Mouse (Mus musculus) lung, embryonic 15.5 days (tissue): Measurements from ENCODE around the gene Wfdc5. TPM values are rescaled to one million over a fixed set of nuclear protein-coding genes. Genes with fewer than 3 reads are reported as not detected.

Experiments used
- ATAC-seq: fragments of 200-750 bp; cut with Nextera tagmentation; 2 replicates; pipeline ENCODE4 v1.8.0; 2017; ENCODE audit warnings: moderate number of reproducible peaks, borderline replicate concordance; ENCODE audit not compliant: low FRiP score, low TSS enrichment; ENCODE audit errors: extremely low read depth
- H3K27ac ChIP-seq: fragments of 300-500 bp; sonication (generic); 2 replicates; pipeline ENCODE4 v1.5.1; 2015; ENCODE audit warnings: moderate library complexity, mild to moderate bottlenecking, inconsistent platforms
- H3K27me3 ChIP-seq: fragments of 300-500 bp; sonication (generic); 2 replicates; pipeline ENCODE4 v1.6.1; 2015; ENCODE audit warnings: inconsistent platforms
- H3K36me3 ChIP-seq: fragments of 300-500 bp; sonication (generic); 2 replicates; pipeline ENCODE4 v1.6.1; 2015; ENCODE audit warnings: inconsistent platforms
- H3K4me1 ChIP-seq: fragments of 300-500 bp; sonication (generic); 2 replicates; pipeline ENCODE4 v1.6.1; 2015; ENCODE audit warnings: inconsistent platforms
- H3K4me2 ChIP-seq: fragments of 300-500 bp; sonication (generic); 2 replicates; pipeline ENCODE4 v1.6.1; 2015; ENCODE audit warnings: inconsistent platforms, mild to moderate bottlenecking, moderate library complexity
- H3K4me3 ChIP-seq: fragments of 300-500 bp; sonication (generic); 2 replicates; pipeline ENCODE4 v1.5.1; 2015; ENCODE audit warnings: mild to moderate bottlenecking, inconsistent platforms
- H3K9ac ChIP-seq: fragments of 300-500 bp; sonication (generic); 2 replicates; pipeline ENCODE4 v1.6.1; 2015; ENCODE audit warnings: inconsistent platforms
- H3K9me3 ChIP-seq: fragments of 300-500 bp; sonication (generic); 2 replicates; pipeline ENCODE4 v1.6.1; 2016; ENCODE audit warnings: inconsistent platforms
- WGBS: fragments of 180-500 bp; shearing (Covaris S2); methylation state at CpG from one replicate; pipeline ENCODE4 v1.1.7; 2015; 5-methylcytosine and 5-hydroxymethylcytosine counted together
- polyA plus RNA-seq: library from polyadenylated mRNA; unstranded; fragments of >200 nt; fragmentation: Nextera tagmentation; extraction: Ambion mirVana; gene quantifications from 2 replicates; pipeline ENCODE4 v1.2.1, GENCODE M21; 2015

Wfdc5 gene
- polyA plus RNA-seq, 1 experiment from 2014 or later = not detected

GRCm38 (mm10) chr2:164146556-164146955, 36.0 kb downstream of the Wfdc5 start:
- Histone ChIP-seq H3K27ac (no peak overlapping the region), H3K4me2 (no peak overlapping the region), H3K9me3 (no peaks in the 10 kb centered on the region), H3K27me3 (no peaks in the 10 kb centered on the region), H3K4me1 (0 out of 2 replicates have a peak, but pooled peaks cover 3% of the 10 kb centered on the region), H3K4me3 (no peak overlapping the region), H3K36me3 (peaks cover under 1% of the 10 kb centered on the region; the same call in 1 of the 2 replicates), H3K9ac (no peak overlapping the region)
- 92% methylated on average over 12 of the region's 12 CpGs for WGBS
- no peak for ATAC-seq

GRCm38 (mm10) chr2:164144541-164144940, 38.0 kb downstream of the Wfdc5 start:
- no peak for ATAC-seq
- Histone ChIP-seq H3K4me2 (no peak overlapping the region), H3K4me1 (0 out of 2 replicates have a peak, but pooled peaks cover 7% of the 10 kb centered on the region), H3K27me3 (no peaks in the 10 kb centered on the region), H3K9ac (no peak overlapping the region), H3K27ac (no peak overlapping the region), H3K9me3 (no peaks in the 10 kb centered on the region), H3K36me3 (no peaks in the 10 kb centered on the region), H3K4me3 (no peak overlapping the region)
- 73% methylated on average over 10 of the region's 10 CpGs for WGBS

GRCm38 (mm10) chr2:164144025-164144424, 38.5 kb downstream of the Wfdc5 start:
- Histone ChIP-seq H3K4me1 (0 out of 2 replicates have a peak, but pooled peaks cover 7% of the 10 kb centered on the region), H3K4me3 (no peak overlapping the region), H3K36me3 (no peaks in the 10 kb centered on the region), H3K4me2 (no peak overlapping the region), H3K9ac (no peak overlapping the region), H3K9me3 (no peaks in the 10 kb centered on the region), H3K27ac (no peak overlapping the region), H3K27me3 (no peaks in the 10 kb centered on the region)
- no peak for ATAC-seq
- 72% methylated on average over 6 of the region's 6 CpGs for WGBS

DNA sequence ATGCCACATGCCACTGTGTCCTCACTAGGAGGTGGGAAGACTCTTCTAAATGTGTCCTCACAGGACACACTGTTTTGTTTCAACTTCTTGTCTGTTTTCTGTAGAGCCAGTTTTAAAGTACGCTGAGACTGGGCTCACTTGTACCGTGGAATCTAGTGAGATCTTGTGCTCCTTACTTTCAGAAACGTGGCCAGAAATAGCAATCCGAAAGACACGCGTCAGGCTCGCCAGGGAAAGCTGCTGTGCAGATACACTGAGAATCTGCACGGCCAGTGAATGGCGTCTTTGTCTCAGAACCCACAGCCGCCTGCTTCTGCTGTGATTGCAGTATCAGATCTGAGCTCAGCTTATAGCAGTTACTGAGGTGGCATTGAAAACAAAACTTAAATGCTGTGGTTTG, 40.5 kb downstream of the Wfdc5 start:
- ATAC-seq = no peak
- H3K4me2 ChIP-seq = no peak overlapping the region

GRCm38 (mm10) chr2:164137754-164138153, 44.8 kb downstream of the Wfdc5 start:
- H3K4me3 ChIP-seq = no peak overlapping the region
- no peaks in the 10 kb centered on the region for H3K36me3 ChIP-seq
- no peaks in the 10 kb centered on the region for H3K27me3 ChIP-seq
- H3K9me3 ChIP-seq = no peaks in the 10 kb centered on the region
- no peak overlapping the region for H3K27ac ChIP-seq
- no peak overlapping the region for H3K4me2 ChIP-seq
- no peak for ATAC-seq
- no peak overlapping the region for H3K9ac ChIP-seq
- WGBS = 66% methylated on average over 6 of the region's 6 CpGs
- H3K4me1 ChIP-seq = 0 out of 2 replicates have a peak, but pooled peaks cover 10% of the 10 kb centered on the region

More for the DNA sequence above, 40.5 kb downstream of the Wfdc5 start:
- WGBS = 37% methylated on average over 10 of the region's 10 CpGs
- Histone ChIP-seq H3K9me3 (no peaks in the 10 kb centered on the region), H3K36me3 (no peaks in the 10 kb centered on the region), H3K4me1 (0 out of 2 replicates have a peak, but pooled peaks cover 7% of the 10 kb centered on the region), H3K27ac (0 out of 2 replicates have a peak overlapping the region, but pooled peaks have one; percentile 27), H3K9ac (no peak overlapping the region), H3K27me3 (no peaks in the 10 kb centered on the region), H3K4me3 (no peak overlapping the region)

- no peak for ATAC-seq
- H3K4me1 ChIP-seq = 0 out of 2 replicates have a peak, but pooled peaks cover 6% of the 10 kb centered on the region
- H3K9ac ChIP-seq = no peak overlapping the region
- H3K27ac ChIP-seq = no peak overlapping the region
- no peaks in the 10 kb centered on the region for H3K36me3 ChIP-seq
- no peak overlapping the region for H3K4me3 ChIP-seq
- H3K9me3 ChIP-seq = no peaks in the 10 kb centered on the region
- WGBS = 19% methylated on average over 2 of the region's 2 CpGs
- H3K27me3 ChIP-seq = no peaks in the 10 kb centered on the region
- no peak overlapping the region for H3K4me2 ChIP-seq
Measured at GRCm38 (mm10) chr2:164136393-164136792, 46.1 kb downstream of the Wfdc5 start.

GRCm38 (mm10) chr2:164135367-164135766, 47.2 kb downstream of the Wfdc5 start:
- H3K9me3 ChIP-seq = no peaks in the 10 kb centered on the region
- H3K4me3 ChIP-seq = no peak overlapping the region
- 41% methylated on average over 1 of the region's 1 CpGs for WGBS
- 0 out of 2 replicates have a peak, but pooled peaks cover 3% of the 10 kb centered on the region for H3K4me1 ChIP-seq
- H3K36me3 ChIP-seq = no peaks in the 10 kb centered on the region
- no peak for ATAC-seq
- H3K27ac ChIP-seq = no peak overlapping the region
- H3K27me3 ChIP-seq = no peaks in the 10 kb centered on the region
- H3K4me2 ChIP-seq = no peak overlapping the region
- no peak overlapping the region for H3K9ac ChIP-seq

DNA sequence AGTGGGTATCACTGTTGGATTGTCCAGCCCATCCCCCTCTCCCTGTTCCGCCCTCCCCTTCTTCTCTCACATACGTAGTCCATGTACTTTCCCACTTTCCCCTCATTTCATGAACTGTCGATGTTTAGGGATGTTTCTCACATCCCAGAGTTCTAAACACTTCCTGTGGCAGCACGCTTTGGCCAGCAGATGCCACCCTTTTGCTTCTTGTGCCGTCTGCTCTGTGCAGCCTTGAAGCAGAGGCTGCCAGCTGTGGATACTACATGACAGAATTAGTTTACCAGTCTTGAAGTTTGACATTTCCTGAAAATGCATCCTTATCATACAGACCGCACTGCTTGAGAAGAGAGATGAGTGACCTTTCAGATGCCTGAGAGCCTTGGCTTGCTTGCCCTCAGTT, 48.0 kb downstream of the Wfdc5 start:
- Histone ChIP-seq H3K4me2 (no peak overlapping the region), H3K27me3 (no peaks in the 10 kb centered on the region), H3K36me3 (no peaks in the 10 kb centered on the region), H3K9me3 (no peaks in the 10 kb centered on the region), H3K27ac (no peak overlapping the region), H3K4me1 (0 out of 2 replicates have a peak, but pooled peaks cover 3% of the 10 kb centered on the region), H3K4me3 (no peak overlapping the region), H3K9ac (no peak overlapping the region)
- ATAC-seq = peak; percentile 42; the same call in 1 of the 2 replicates
- WGBS = 57% methylated on average over 6 of the region's 6 CpGs

- ATAC-seq = no peak
- Histone ChIP-seq H3K36me3 (no peaks in the 10 kb centered on the region), H3K9ac (no peak overlapping the region), H3K4me1 (0 out of 2 replicates have a peak, but pooled peaks cover 3% of the 10 kb centered on the region), H3K4me3 (no peak overlapping the region), H3K27ac (no peak overlapping the region), H3K9me3 (no peaks in the 10 kb centered on the region), H3K27me3 (no peaks in the 10 kb centered on the region), H3K4me2 (no peak overlapping the region)
- 80% methylated on average over 1 of the region's 1 CpGs for WGBS
Measured at GRCm38 (mm10) chr2:164131586-164131985, 51.0 kb downstream of the Wfdc5 start.

DNA sequence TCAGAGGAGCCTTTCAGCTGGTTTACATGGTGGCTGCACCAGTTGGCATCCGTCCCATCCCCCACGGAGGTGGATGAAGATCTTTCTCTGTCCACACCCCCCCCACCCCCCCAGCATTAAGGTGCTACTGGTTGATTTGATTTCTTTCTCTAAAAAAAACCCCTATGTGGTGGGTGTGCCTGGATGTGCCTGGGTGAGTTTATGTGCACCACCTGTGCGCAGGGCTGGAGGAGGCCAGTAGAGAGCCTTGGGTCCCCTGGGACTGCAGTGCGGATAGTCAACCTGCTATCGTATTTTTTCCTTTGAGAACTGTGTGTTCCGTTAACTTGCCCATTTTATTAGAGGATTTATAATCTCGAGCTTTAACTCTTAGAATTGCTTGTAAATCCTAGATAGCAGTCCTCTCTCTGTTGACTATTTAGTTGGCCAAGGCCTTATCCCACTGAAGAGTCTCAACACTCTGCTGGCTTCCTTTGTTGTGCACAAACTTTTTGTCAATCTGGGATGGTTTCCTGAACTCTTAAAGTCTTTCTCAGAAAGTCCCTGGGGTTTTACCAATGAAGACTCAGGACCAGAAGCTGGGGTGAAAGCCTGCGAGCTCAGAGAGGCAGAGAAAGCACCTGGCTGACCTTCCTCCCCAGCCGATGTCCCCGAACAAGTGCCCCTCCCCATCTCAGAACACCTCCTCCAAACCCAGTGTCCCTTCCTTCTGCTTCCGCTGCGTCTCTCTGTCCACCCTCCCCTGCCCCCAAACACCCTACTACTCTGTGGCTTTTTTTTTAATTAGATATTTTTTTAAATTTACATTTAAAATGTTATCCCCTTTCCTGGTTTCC, 53.7 kb downstream of the Wfdc5 start:
- H3K9me3 ChIP-seq = no peaks in the 10 kb centered on the region
- peaks cover 2% of the 10 kb centered on the region; the same call in 1 of the 2 replicates for H3K36me3 ChIP-seq
- no peak for ATAC-seq
- H3K27ac ChIP-seq = no peak overlapping the region
- no peak overlapping the region for H3K9ac ChIP-seq
- H3K4me1 ChIP-seq = no peaks in the 10 kb centered on the region
- no peak overlapping the region for H3K4me2 ChIP-seq
- 90% methylated on average over 12 of the region's 12 CpGs for WGBS
- no peaks in the 10 kb centered on the region for H3K27me3 ChIP-seq
- no peak overlapping the region for H3K4me3 ChIP-seq

DNA sequence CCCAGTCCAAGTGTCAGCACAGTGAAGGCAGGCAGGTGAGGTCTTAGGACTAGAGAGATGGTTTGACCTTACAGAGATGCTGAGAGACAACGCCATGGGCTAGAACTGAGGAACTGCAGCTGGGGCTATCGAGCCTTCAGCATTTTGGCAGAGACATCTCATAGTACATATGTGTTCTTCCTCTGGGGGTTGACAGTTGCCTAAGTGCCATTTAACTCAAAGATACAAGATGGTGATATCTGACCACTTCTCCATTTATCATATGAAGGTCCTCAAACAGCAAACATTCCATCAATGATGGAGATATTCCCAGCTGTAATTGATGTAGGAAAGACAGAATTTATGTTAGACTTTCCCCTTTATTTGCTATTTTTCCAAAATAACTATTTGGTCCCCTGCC, 55.2 kb downstream of the Wfdc5 start:
- Histone ChIP-seq H3K36me3 (peaks cover 7% of the 10 kb centered on the region), H3K9me3 (no peaks in the 10 kb centered on the region), H3K27ac (no peak overlapping the region), H3K27me3 (no peaks in the 10 kb centered on the region), H3K4me3 (no peak overlapping the region), H3K4me1 (no peaks in the 10 kb centered on the region), H3K4me2 (no peak overlapping the region), H3K9ac (no peak overlapping the region)
- ATAC-seq = no peak
- 72% methylated on average over 2 of the region's 2 CpGs for WGBS

DNA sequence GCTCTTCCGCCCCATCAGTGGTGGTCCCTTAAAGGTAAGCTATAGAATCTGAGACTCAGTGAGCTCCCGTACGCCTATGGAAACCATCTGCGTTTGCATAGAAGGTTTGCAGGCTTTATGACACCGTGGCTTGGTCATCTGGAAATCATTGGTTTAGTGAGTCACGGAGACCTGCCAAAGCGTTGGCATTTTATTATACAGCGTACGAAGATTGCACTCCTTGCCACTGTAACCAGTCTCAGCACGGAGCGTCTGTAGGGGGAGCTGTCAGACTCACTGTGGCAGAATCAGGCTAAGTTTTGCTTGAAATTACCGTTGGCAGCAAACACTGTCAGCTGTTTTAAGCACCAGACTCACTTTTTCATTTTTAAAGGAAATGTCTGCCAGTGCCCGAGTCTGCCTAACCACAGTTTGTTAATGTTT, 56.0 kb downstream of the Wfdc5 start:
- Histone ChIP-seq H3K4me3 (no peak overlapping the region), H3K9ac (no peak overlapping the region), H3K4me2 (no peak overlapping the region), H3K27ac (no peak overlapping the region), H3K36me3 (peaks cover 7% of the 10 kb centered on the region), H3K27me3 (no peaks in the 10 kb centered on the region), H3K9me3 (no peaks in the 10 kb centered on the region), H3K4me1 (no peaks in the 10 kb centered on the region)
- ATAC-seq = no peak
- 74% methylated on average over 13 of the region's 13 CpGs for WGBS
